Mouse (Mus musculus): ENCODE measurements at regions not wholly inside any gene's neighbourhood (a gene's known extent, or its start where the extent isn't known, plus 50 kb on each side); places are given as distances from the start of the nearest gene placed in this dataset.
"Not testable (repeated sequence)": the region's sequence is repeated elsewhere in the genome, so short reads cannot be mapped to it uniquely, and the experiment has no call there.

- no peaks in the 10 kb centered on the region for H3K79me2 ChIP-seq (ENCODE audit: control insufficient read depth, insufficient read depth)
- H3ac ChIP-seq (ENCODE audit: control insufficient read depth, insufficient read length, low read depth), result no peak overlapping the region
- H3K79me3 ChIP-seq (ENCODE audit: low read depth), result no peaks in the 10 kb centered on the region
- no peaks in the 10 kb centered on the region for H3K27me3 ChIP-seq (ENCODE audit: control insufficient read depth, insufficient read depth, insufficient read length)
- no peak overlapping the region for H3K4me3 ChIP-seq (ENCODE audit: insufficient read depth, poor library complexity, severe bottlenecking)
- TF ChIP-seq MYOG (IDR thresholded peaks at IDR 0.05; ENCODE audit: control insufficient read depth, extremely low read depth, insufficient read length) (no peak), MYOD1 (IDR thresholded peaks at IDR 0.05; ENCODE audit: control insufficient read depth, insufficient read length, low read depth) (no peak), CEBPB (IDR thresholded peaks at IDR 0.05; ENCODE audit: low read depth) (no peak), USF1 (IDR thresholded peaks at IDR 0.05; ENCODE audit: low read depth) (no peak), FOSL1 (IDR thresholded peaks at IDR 0.05; ENCODE audit: insufficient read depth, low read length, poor library complexity, severe bottlenecking) (no peak)
- H3K36me3 ChIP-seq (ENCODE audit: control insufficient read depth, insufficient read depth), result no peaks in the 10 kb centered on the region
Observed at GRCm38 (mm10) chr6:103809986-103810341, 299.6 kb downstream of the Chl1 start.

- TF ChIP-seq USF1 (IDR thresholded peaks at IDR 0.05; ENCODE audit: low read depth) (no peak), MYOG (IDR thresholded peaks at IDR 0.05; ENCODE audit: control insufficient read depth, extremely low read depth, insufficient read length) (no peak), MAX (IDR thresholded peaks at IDR 0.05) (no peak), CEBPB (IDR thresholded peaks at IDR 0.05; ENCODE audit: low read depth) (no peak), CTCF (IDR thresholded peaks at IDR 0.05; ENCODE audit: control insufficient read depth, insufficient read depth, insufficient read length) (no peak), MYOD1 (IDR thresholded peaks at IDR 0.05; ENCODE audit: control insufficient read depth, insufficient read length, low read depth) (no peak)
Observed at GRCm38 (mm10) chr6:103810342-103811001, 300.1 kb downstream of the Chl1 start.

GRCm38 (mm10) chr6:103816396-103816795 is 306.0 kb downstream of the Chl1 start:
- H3K36me3 ChIP-seq (ENCODE audit: control insufficient read depth, insufficient read depth); H3K27me3 ChIP-seq (ENCODE audit: control insufficient read depth, insufficient read depth, insufficient read length); H3K4me3 ChIP-seq (ENCODE audit: insufficient read depth, poor library complexity, severe bottlenecking); H3ac ChIP-seq (ENCODE audit: control insufficient read depth, insufficient read length, low read depth); H3K79me3 ChIP-seq (ENCODE audit: low read depth); H3K79me2 ChIP-seq (ENCODE audit: control insufficient read depth, insufficient read depth): not testable (repeated sequence)

More at GRCm38 (mm10) chr6:103810342-103811001, 300.1 kb downstream of the Chl1 start:
- Histone ChIP-seq H3K79me2 (ENCODE audit: control insufficient read depth, insufficient read depth) (no peaks in the 10 kb centered on the region), H3ac (ENCODE audit: control insufficient read depth, insufficient read length, low read depth) (no peak overlapping the region), H3K4me3 (ENCODE audit: insufficient read depth, poor library complexity, severe bottlenecking) (no peak overlapping the region), H3K79me3 (ENCODE audit: low read depth) (no peaks in the 10 kb centered on the region), H3K27me3 (ENCODE audit: control insufficient read depth, insufficient read depth, insufficient read length) (no peaks in the 10 kb centered on the region), H3K36me3 (ENCODE audit: control insufficient read depth, insufficient read depth) (no peaks in the 10 kb centered on the region)

- H3K4me3 ChIP-seq (ENCODE audit: insufficient read depth, poor library complexity, severe bottlenecking), result no peak overlapping the region
- H3K79me3 ChIP-seq (ENCODE audit: low read depth), result no peaks in the 10 kb centered on the region
- H3ac ChIP-seq (ENCODE audit: control insufficient read depth, insufficient read length, low read depth), result no peak overlapping the region
- H3K36me3 ChIP-seq (ENCODE audit: control insufficient read depth, insufficient read depth), result no peaks in the 10 kb centered on the region
- TF ChIP-seq MYOD1 (IDR thresholded peaks at IDR 0.05; ENCODE audit: control insufficient read depth, insufficient read length, low read depth), result no peak
- TF ChIP-seq CTCF (IDR thresholded peaks at IDR 0.05; ENCODE audit: control insufficient read depth, insufficient read depth, insufficient read length), result no peak
- no peak for TF ChIP-seq USF1 (IDR thresholded peaks at IDR 0.05; ENCODE audit: low read depth)
- no peak for TF ChIP-seq FOSL1 (IDR thresholded peaks at IDR 0.05; ENCODE audit: insufficient read depth, low read length, poor library complexity, severe bottlenecking)
- no peak for TF ChIP-seq CEBPB (IDR thresholded peaks at IDR 0.05; ENCODE audit: low read depth)
- TF ChIP-seq MAX (IDR thresholded peaks at IDR 0.05), result no peak
- H3K27me3 ChIP-seq (ENCODE audit: control insufficient read depth, insufficient read depth, insufficient read length), result no peaks in the 10 kb centered on the region
- no peaks in the 10 kb centered on the region for H3K79me2 ChIP-seq (ENCODE audit: control insufficient read depth, insufficient read depth)
Observed at GRCm38 (mm10) chr6:103826042-103826441, 315.7 kb downstream of the Chl1 start.

GRCm38 (mm10) chr6:103827623-103828022 is 317.2 kb downstream of the Chl1 start:
- no peaks in the 10 kb centered on the region for H3K36me3 ChIP-seq (ENCODE audit: control insufficient read depth, insufficient read depth)
- H3K79me3 ChIP-seq (ENCODE audit: low read depth), result no peaks in the 10 kb centered on the region
- no peak overlapping the region for H3K4me3 ChIP-seq (ENCODE audit: insufficient read depth, poor library complexity, severe bottlenecking)
- H3ac ChIP-seq (ENCODE audit: control insufficient read depth, insufficient read length, low read depth), result no peak overlapping the region
- H3K27me3 ChIP-seq (ENCODE audit: control insufficient read depth, insufficient read depth, insufficient read length), result no peaks in the 10 kb centered on the region
- no peaks in the 10 kb centered on the region for H3K79me2 ChIP-seq (ENCODE audit: control insufficient read depth, insufficient read depth)
- TF ChIP-seq USF1 (IDR thresholded peaks at IDR 0.05; ENCODE audit: low read depth) (no peak), MYOG (IDR thresholded peaks at IDR 0.05; ENCODE audit: control insufficient read depth, extremely low read depth, insufficient read length) (no peak), FOSL1 (IDR thresholded peaks at IDR 0.05; ENCODE audit: insufficient read depth, low read length, poor library complexity, severe bottlenecking) (no peak), CEBPB (IDR thresholded peaks at IDR 0.05; ENCODE audit: low read depth) (no peak), MYOD1 (IDR thresholded peaks at IDR 0.05; ENCODE audit: control insufficient read depth, insufficient read length, low read depth) (no peak), MAX (IDR thresholded peaks at IDR 0.05) (no peak), CTCF (IDR thresholded peaks at IDR 0.05; ENCODE audit: control insufficient read depth, insufficient read depth, insufficient read length) (no peak)

- Histone ChIP-seq H3K79me3 (ENCODE audit: low read depth) (no peaks in the 10 kb centered on the region), H3K27me3 (ENCODE audit: control insufficient read depth, insufficient read depth, insufficient read length) (no peaks in the 10 kb centered on the region), H3K79me2 (ENCODE audit: control insufficient read depth, insufficient read depth) (no peaks in the 10 kb centered on the region), H3K36me3 (ENCODE audit: control insufficient read depth, insufficient read depth) (no peaks in the 10 kb centered on the region), H3ac (ENCODE audit: control insufficient read depth, insufficient read length, low read depth) (no peak overlapping the region), H3K4me3 (ENCODE audit: insufficient read depth, poor library complexity, severe bottlenecking) (no peak overlapping the region)
- TF ChIP-seq MYOD1 (IDR thresholded peaks at IDR 0.05; ENCODE audit: control insufficient read depth, insufficient read length, low read depth) (no peak), FOSL1 (IDR thresholded peaks at IDR 0.05; ENCODE audit: insufficient read depth, low read length, poor library complexity, severe bottlenecking) (no peak), CTCF (IDR thresholded peaks at IDR 0.05; ENCODE audit: control insufficient read depth, insufficient read depth, insufficient read length) (no peak), MYOG (IDR thresholded peaks at IDR 0.05; ENCODE audit: control insufficient read depth, extremely low read depth, insufficient read length) (no peak), MAX (IDR thresholded peaks at IDR 0.05) (no peak), USF1 (IDR thresholded peaks at IDR 0.05; ENCODE audit: low read depth) (no peak), CEBPB (IDR thresholded peaks at IDR 0.05; ENCODE audit: low read depth) (no peak)
Observed at GRCm38 (mm10) chr6:103828866-103829265, 318.5 kb downstream of the Chl1 start.

Data from C2C12 (cell line).